Mouse (Mus musculus) left cerebral cortex, adult 8-10 months (tissue): ENCODE results near the gene Hltf. TPM values are rescaled to one million over a fixed set of nuclear protein-coding genes. Genes with fewer than 3 reads are reported as not detected.
"Not testable (repeated sequence)": the region's sequence is repeated elsewhere in the genome, so short reads cannot be mapped to it uniquely, and the experiment has no call there.

ENCODE experiments used
- DNase-seq, 2 experiments: peaks; one replicate each; pipeline ENCODE4 v3.0.0; 2022; ENCODE audit warnings: low spot score in 2 of 2
- total RNA-seq, 4 experiments: library from RNA; stranded (reverse); gene quantifications; 2 replicates each; pipeline ENCODE4 v1.2.4; 2022

Hltf gene
- total RNA-seq, 4 experiments from 2014 or later: 17.6 to 20.8 (median 20.1) TPM

- DNase-seq: no peak
Observed at GRCm38 (mm10) chr3:20104318-20104717, 46.7 kb downstream of the Hltf start.

- no peak for DNase-seq
Observed at GRCm38 (mm10) chr3:20104776-20105175, 47.2 kb downstream of the Hltf start.

DNA sequence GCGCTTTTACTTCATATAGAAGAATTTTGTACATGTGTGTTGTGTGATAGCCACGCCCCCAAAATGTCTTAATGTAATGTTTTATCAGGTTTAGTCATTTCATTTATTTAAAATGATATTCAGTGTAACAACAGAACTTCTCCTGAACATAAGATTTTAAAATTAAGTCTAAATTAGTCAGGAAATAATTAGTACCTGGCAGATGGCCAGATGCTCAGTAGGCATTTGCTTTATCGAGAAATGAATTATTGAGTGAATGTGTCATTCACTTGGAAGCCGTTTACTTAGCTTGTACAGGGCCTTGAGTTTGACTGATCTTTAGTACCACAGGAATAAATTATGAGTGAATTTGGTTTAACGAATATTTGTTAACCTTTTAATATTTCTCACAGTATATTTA, 51.3 kb downstream of the Hltf start:
- no peak for DNase-seq

DNA sequence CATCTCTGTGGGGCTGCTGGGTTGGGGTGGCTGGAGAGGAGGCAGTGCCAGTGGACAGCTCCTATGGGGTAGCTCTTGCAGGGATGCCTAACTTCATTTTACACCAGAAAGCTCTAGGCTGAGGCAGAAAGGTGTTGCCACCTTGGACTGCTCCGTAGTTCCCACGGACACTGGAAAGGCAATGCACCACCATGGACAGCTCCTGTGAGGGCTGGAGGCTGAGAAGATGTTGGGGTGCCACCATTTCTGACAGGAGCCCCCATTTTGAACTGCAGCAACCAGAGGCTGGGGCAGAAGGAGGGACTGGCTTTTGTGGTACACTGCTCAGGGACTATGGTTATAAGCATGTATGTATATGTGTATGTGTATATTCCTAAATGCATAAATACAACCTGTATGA, 54.3 kb downstream of the Hltf start:
- no peak for DNase-seq

- no peak for DNase-seq
Observed at GRCm38 (mm10) chr3:20119044-20119591, 61.5 kb downstream of the Hltf start.

DNA sequence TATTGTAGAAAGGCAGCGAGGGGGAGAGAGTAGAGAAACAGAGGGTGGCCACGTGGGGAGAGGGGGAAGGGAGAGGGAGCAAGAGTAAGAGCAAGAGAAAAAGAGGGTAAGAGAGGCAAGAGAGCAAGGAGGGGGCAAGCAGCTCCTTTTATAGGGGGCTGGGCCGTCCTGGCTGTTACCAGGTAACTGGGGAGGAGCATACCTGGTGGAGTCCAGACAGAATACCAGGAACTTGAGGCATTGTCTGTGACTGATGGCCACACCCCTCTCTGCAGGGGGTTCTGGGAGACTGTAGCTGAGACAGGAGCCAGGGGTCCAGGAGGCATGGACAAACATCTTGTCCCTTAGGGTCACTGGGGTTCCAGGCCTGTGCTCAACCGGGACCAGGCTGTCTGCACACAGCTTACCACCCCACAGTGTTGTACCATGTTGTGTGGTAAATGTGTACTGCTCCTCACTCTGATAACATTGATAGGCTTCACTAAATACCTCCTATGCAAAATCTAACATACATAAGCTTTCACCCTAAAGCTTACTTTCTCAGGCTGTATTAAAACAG, 62.2 kb downstream of the Hltf start:
- DNase-seq: no peak

DNA sequence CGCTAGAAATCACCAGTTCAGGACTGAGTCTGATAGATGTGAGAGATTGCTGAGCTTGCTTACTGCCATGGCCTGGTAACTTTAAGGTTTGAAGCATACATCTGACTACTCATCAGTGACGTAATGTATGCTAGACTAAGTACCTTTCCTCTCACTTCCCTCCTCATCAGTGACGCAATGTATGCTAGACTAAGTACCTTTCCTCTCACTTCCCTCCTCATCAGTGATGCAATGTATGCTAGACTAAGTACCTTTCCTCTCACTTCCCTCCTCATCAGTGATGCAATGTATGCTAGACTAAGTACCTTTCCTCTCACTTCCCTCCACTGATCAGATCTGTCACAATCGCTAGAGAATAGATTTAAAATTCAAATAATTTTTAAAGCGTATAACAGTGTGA, 64.0 kb downstream of the Hltf start:
- not testable (repeated sequence) for DNase-seq

GRCm38 (mm10) chr3:20125604-20126003, 68.0 kb downstream of the Hltf start:
- DNase-seq: no peak

DNA sequence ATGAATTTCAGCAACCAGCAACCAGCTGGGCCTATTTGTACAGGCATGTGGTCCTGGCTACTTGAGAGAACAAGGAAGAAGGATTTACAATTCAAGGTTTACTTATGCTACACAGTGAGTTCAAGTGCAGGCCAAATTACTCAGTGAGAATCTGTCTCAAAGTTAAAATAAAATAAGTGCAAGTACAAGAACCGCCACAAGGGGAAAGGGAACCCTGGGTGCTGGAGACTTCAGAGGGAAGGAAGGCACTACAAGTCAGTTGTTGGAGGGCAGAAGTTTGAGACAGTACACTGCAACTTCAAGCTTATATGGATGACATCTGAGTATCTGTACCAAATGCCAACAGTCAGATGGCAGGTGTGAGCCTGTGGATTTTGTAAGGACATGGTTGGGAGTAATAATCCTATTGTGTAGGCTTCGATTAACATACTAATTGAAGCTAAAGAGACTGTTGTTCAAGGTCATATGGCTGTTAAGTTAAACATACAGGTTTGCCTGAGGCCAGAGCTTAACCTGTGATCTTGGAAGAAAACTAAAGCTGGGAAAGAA, 69.5 kb downstream of the Hltf start:
- no peak for DNase-seq

DNA sequence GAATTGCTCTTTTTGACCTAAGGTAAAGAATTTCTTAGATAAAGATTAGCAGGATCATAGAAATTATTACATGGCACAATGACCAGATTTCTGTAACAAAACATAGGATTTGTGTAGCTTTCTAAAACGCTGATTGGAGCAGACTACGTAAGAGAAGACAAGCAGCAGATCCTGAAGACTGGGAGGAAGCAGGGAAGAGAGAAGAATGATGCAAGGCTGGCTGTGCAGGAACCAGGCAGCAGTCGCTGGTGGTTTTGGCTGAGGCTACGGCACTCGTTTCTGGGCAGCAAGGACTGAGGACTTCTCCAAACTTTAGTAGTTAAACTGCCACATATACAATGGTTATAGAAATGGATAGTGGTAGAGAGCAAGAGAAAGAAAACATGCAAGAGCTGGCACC, 71.9 kb downstream of the Hltf start:
- no peak for DNase-seq

DNA sequence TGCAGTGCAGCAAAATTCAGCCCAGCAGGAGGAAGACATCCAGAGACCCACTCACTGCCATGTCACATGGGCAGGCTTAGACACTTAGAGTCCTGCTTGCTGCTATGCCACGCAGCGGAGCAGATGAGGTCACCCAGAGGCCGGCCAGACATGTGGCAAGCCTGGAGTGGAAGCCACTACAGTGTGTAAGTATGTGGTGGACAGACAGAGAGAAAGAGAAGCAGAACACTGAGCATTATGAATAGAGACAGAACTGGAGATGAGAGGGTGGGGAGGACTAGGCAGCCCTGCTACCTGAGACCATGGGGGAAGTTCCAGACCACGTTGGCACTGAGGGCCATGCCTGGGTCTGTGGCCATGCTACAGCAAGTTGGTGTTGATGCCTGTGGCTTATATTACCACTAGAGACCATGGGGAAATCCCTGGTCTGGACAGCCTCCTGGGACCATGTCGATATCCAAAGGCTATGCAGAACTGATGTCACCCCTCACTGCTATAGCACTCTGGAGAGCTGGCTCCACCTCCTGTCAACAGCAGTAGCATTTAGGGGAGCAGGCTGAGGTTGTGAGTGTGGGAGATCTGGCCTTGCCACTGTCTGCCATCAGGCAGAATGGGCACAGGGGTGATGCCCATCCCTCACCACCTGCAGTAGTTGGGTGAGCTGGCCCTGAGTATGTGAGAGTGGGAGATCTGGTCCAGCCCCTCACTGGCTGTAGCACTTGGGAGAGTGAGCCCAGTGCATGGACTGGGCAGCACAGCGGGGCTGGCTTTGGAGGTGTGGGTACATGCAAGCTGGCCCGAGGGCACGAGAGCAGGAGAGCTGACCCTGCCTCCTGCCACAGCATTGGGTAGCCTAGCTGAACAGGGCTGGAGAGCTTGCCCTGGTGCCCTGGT, 73.1 kb downstream of the Hltf start:
- no peak for DNase-seq

- no peak for DNase-seq
Observed at GRCm38 (mm10) chr3:20131350-20131720, 73.7 kb downstream of the Hltf start.

DNA sequence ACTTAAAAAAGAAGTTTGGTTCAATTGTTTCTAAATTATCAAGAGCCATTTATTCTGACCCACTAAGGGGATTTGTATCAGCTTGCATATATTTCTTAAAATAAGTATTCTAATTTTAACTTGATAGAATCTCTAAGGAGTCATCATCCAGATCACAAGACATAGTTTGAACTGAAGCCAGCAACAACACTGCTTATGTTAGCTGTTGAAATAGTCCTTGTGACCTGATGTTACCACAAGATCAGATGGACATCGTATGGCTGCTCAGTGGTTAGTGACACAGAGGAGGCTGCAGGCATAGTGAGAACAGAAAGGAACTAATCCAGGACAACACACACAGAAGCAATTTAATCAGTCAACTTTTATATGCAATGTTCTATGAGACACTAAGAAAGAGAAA, 75.1 kb downstream of the Hltf start:
- DNase-seq: no peak

DNA sequence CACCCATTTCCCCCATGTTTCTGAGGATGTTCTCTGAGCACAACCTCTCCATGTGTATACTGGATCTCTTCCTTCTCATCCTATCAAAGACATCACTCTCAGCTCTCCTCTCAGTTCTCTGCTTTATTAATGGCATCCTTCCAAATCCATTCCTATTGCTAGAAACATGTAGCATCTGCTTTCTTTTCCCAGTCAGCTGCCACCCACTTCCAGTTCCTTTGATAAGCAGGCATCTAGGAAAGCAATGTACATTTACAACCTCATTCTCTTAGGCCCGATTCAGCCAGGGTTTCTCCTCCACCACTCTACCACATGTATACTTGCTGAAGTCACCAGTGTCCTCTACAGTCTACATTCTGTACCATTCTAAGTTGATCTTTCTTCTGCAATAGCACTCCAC, 76.1 kb downstream of the Hltf start:
- no peak for DNase-seq

- DNase-seq: no peak
Observed at GRCm38 (mm10) chr3:20134545-20134944, 76.9 kb downstream of the Hltf start.

GRCm38 (mm10) chr3:20136868-20137581, 79.4 kb downstream of the Hltf start:
- DNase-seq: no peak

GRCm38 (mm10) chr3:20141240-20141639, 83.6 kb downstream of the Hltf start:
- DNase-seq: no peak

GRCm38 (mm10) chr3:20141679-20142078, 84.1 kb downstream of the Hltf start:
- no peak for DNase-seq

GRCm38 (mm10) chr3:20142101-20142500, 84.5 kb downstream of the Hltf start:
- DNase-seq: no peak

DNA sequence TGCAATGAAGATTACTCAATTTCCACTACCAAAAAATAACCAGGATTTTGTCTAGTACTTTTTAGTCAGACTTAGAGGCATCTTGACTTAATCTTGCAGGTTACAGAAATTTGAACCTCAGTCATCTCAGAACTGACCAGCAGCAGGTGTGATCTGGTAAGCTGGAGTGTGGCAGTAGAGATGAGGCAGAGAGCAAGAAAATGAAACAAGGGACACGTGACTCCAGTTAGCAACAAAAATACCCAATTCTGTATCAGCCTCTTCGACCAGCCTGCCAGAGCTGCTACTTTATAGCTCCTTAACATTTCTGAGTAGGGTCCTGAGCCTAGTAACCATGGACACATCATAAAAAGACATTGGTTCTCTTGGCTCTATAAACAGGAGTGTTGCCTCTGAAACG, 85.0 kb downstream of the Hltf start:
- no peak for DNase-seq

DNA sequence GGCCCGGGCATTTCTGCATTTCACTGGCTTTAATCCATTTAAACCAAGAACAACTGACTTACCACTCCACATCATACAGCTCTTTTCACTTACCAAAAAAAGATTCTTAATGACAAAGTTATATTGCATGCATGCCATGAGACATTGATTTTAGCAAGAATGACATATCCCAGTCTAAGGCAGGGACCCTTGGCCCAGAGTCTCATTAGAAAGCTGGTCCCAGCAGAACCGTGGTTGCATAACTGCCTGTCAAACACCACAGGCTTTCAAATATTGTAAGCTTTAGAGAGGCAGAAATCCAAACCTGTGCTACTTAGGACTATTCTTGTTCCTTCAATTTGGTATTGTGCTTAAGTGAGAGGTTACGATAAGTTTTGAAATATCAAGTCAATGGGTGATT, 86.1 kb downstream of the Hltf start:
- no peak for DNase-seq

GRCm38 (mm10) chr3:20144401-20144800, 86.8 kb downstream of the Hltf start:
- no peak for DNase-seq
